Mouse (Mus musculus) midbrain, embryonic 11.5 days (tissue): ENCODE data around the gene Rilpl1. TPM values are rescaled to one million over a fixed set of nuclear protein-coding genes. Genes with fewer than 3 reads are reported as not detected.
"Not testable (repeated sequence)": the region's sequence is repeated elsewhere in the genome, so short reads cannot be mapped to it uniquely, and the experiment has no call there.

ENCODE experiments used
- ATAC-seq: fragments of 200-750 bp; cut with Nextera tagmentation; 2 replicates; pipeline ENCODE4 v1.8.0; 2017; ENCODE audit warnings: moderate TSS enrichment, moderate library complexity; ENCODE audit not compliant: low FRiP score
- DNase-seq: peaks from one replicate; pipeline ENCODE4 v3.0.0; 2015; ENCODE audit warnings: low spot score; ENCODE audit errors: missing footprints
- H3K27ac ChIP-seq: fragments of 300-500 bp; sonication (generic); 2 replicates; pipeline ENCODE4 v1.5.1; 2014; ENCODE audit warnings: low read depth, low read length
- H3K27me3 ChIP-seq: fragments of 300-500 bp; sonication (generic); 2 replicates; pipeline ENCODE4 v1.6.1; 2014; ENCODE audit warnings: mild to moderate bottlenecking, low read length, moderate library complexity, mixed read lengths; ENCODE audit not compliant: control insufficient read depth, insufficient read depth
- H3K36me3 ChIP-seq: fragments of 300-500 bp; sonication (generic); 2 replicates; pipeline ENCODE4 v1.6.1; 2014; ENCODE audit warnings: mild to moderate bottlenecking, low read length, moderate library complexity, mixed read lengths; ENCODE audit not compliant: control insufficient read depth, insufficient read depth
- H3K4me1 ChIP-seq: fragments of 300-500 bp; sonication (generic); 2 replicates; pipeline ENCODE4 v1.6.1; 2014; ENCODE audit warnings: low read length; ENCODE audit not compliant: control insufficient read depth, insufficient read depth
- H3K4me2 ChIP-seq: fragments of 300-500 bp; sonication (generic); 2 replicates; pipeline ENCODE4 v1.6.1; 2014; ENCODE audit warnings: mild to moderate bottlenecking, moderate library complexity
- H3K4me3 ChIP-seq: fragments of 300-500 bp; sonication (generic); 2 replicates; pipeline ENCODE4 v1.5.1; 2014; ENCODE audit warnings: low read depth, low read length
- H3K9ac ChIP-seq: fragments of 300-500 bp; sonication (generic); 2 replicates; pipeline ENCODE4 v1.6.1; 2014; ENCODE audit warnings: low read length
- H3K9me3 ChIP-seq: fragments of 300-500 bp; sonication (generic); 2 replicates; pipeline ENCODE4 v1.6.1; 2016; ENCODE audit warnings: low read length; ENCODE audit not compliant: control insufficient read depth
- WGBS: fragments of 180-500 bp; shearing (Covaris S2); extraction: QIAGEN DNeasy Blood & Tissue Kit; methylation state at CpG from one replicate; pipeline ENCODE4 v1.1.7; 2014; 5-methylcytosine and 5-hydroxymethylcytosine counted together
- polyA plus RNA-seq: library from polyadenylated mRNA; unstranded; fragments of >200 nt; fragmentation: Nextera tagmentation; extraction: Ambion mirVana; gene quantifications from 2 replicates; pipeline ENCODE4 v1.2.1, GENCODE M21; 2014

Rilpl1 gene
- polyA plus RNA-seq, 1 experiment from 2014 or later: 21.7 TPM

DNA sequence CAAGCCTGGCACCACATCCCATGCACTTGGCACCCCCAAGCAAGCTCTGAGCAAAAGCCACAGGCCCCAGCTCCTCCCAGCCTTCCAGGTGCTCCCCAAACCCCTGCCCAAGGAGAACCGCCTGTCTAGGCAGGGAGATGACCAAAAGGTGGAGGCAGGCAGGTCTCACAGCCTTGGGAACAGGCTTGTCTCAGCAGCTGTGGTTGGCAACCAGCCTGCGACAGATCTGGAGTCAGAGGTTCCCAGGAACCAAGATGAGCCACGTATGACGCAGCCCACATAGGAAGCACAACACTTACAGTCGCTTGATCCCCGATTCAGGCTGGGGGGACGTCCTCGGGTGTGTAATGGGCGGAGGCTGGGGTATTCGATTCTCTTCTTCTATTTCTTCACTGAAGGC lies 29.6 kb downstream of the Rilpl1 start:
- Histone ChIP-seq H3K9me3 (no peaks in the 10 kb centered on the region), H3K27me3 (no peaks in the 10 kb centered on the region), H3K4me1 (peaks cover 4% of the 10 kb centered on the region; the same call in 1 of the 2 replicates), H3K27ac (no peak overlapping the region), H3K36me3 (peaks cover 3% of the 10 kb centered on the region), H3K9ac (no peak overlapping the region), H3K4me3 (no peak overlapping the region), H3K4me2 (no peak overlapping the region)
- WGBS: 93% methylated on average over 10 of the region's 10 CpGs
- ATAC-seq (no peak), DNase-seq (no peak)

DNA sequence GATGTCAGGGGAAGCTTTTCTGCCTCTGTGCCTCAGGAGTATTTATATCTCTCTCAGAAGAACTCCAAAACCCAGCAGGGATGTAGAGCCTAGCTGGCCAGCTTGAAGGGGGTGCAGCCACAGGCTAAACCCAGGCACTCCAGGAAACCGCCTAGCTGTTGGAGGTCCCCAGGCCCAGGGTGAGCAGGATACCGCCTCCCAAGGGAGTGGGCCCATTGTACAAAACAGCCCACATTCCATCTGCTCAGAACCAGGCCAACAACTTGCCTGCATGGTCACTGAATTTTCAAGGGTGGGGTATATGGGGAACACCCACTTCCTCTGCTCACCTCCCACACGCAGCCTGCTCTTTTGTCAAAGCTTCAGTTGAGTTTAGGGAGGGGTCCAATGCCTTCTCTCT lies 30.6 kb downstream of the Rilpl1 start:
- Histone ChIP-seq H3K27me3 (no peaks in the 10 kb centered on the region), H3K4me3 (no peak overlapping the region), H3K9ac (no peak overlapping the region), H3K36me3 (peaks cover 3% of the 10 kb centered on the region), H3K9me3 (no peaks in the 10 kb centered on the region), H3K27ac (no peak overlapping the region), H3K4me2 (no peak overlapping the region), H3K4me1 (peaks cover 4% of the 10 kb centered on the region; the same call in 1 of the 2 replicates)
- 91% methylated on average over 3 of the region's 3 CpGs for WGBS
- ATAC-seq: no peak
- peak; percentile 44 for DNase-seq

DNA sequence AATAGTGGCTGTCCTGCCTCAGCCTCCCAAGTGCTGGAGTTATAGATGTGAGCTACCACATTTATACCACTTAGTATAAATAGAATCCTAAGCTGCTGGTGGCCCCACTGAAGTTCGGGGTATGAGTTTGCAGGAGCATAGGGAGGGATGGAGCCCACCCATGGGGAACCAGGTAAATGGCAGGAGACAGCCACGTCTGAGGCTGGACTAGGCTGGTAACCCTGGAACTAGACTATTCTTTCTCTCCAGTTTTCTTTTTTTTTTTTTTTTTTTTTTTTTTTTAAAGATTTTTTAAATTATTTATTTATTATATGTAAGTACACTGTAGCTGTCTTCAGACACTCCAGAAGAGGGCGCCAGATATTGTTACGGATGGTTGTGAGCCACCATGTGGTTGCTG lies 31.2 kb downstream of the Rilpl1 start:
- WGBS: 79% methylated on average over 2 of the region's 4 CpGs
- not testable (repeated sequence) for H3K27ac ChIP-seq, H3K36me3 ChIP-seq, H3K4me1 ChIP-seq, DNase-seq, H3K9ac ChIP-seq, H3K27me3 ChIP-seq, H3K4me2 ChIP-seq, H3K4me3 ChIP-seq, H3K9me3 ChIP-seq, ATAC-seq

DNA sequence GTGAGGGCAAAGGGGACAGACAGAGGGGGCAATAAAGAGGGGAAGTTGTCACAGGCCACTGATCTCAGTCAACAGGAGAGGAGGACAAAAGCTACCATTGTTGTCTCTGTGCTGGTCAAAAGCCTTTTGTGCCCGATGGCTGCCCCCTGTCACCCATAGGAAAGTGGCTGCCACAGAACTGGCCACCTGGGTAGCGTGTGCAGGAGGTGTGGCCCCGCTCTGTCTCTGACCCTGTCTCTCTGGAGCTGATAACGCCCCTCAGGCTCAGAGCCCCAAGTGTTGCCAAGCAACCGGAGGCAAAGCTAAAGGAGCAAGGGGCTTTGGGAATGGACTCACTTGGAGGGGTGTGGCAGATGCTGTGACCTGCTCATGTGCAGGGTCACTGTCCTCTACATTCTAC lies 32.2 kb downstream of the Rilpl1 start:
- Histone ChIP-seq H3K4me3 (no peak overlapping the region), H3K9me3 (no peaks in the 10 kb centered on the region), H3K4me1 (peaks cover 4% of the 10 kb centered on the region; the same call in 1 of the 2 replicates), H3K4me2 (no peak overlapping the region), H3K36me3 (peaks cover 7% of the 10 kb centered on the region), H3K9ac (no peak overlapping the region), H3K27ac (no peak overlapping the region), H3K27me3 (no peaks in the 10 kb centered on the region)
- DNase-seq (no peak), ATAC-seq (no peak)
- WGBS: 21% methylated on average over 5 of the region's 5 CpGs

DNA sequence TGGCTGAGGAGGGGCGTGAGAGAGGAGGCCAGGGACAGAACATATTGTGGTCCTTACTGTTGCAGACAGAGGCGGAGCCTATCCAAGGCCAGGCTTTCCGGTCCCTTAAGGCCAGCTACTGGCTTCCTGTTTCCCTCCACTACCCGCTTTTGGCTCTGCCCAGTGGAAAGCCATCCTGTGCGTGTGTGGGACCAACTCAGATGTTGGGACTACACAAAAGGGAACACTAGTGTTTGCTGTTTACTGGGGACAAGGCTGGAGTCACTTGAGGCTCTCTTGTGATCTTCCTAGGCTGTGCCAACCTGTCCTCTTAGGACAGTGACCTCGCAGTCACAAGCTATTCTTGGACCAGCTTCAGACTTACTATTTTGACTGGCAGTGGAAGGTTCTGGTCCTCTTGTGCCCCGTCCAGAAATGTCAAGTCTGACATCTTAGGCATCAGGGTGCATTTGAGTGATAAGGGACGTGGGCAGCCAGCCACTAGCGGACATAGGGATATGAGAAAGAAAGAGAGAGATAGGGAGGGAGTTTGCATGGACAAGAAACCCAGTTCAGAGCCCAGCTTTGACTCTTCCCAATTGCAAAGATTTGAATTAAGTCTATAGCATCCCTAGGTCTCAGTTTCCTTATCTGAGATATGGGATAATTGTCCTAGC lies 32.8 kb downstream of the Rilpl1 start:
- 80% methylated on average over 9 of the region's 9 CpGs for WGBS
- Histone ChIP-seq H3K27me3 (no peaks in the 10 kb centered on the region), H3K4me3 (no peak overlapping the region), H3K27ac (no peak overlapping the region), H3K9ac (no peak overlapping the region), H3K36me3 (peaks cover 7% of the 10 kb centered on the region), H3K9me3 (no peaks in the 10 kb centered on the region), H3K4me1 (peaks cover 4% of the 10 kb centered on the region; the same call in 1 of the 2 replicates), H3K4me2 (no peak overlapping the region)
- ATAC-seq (no peak), DNase-seq (no peak)

DNA sequence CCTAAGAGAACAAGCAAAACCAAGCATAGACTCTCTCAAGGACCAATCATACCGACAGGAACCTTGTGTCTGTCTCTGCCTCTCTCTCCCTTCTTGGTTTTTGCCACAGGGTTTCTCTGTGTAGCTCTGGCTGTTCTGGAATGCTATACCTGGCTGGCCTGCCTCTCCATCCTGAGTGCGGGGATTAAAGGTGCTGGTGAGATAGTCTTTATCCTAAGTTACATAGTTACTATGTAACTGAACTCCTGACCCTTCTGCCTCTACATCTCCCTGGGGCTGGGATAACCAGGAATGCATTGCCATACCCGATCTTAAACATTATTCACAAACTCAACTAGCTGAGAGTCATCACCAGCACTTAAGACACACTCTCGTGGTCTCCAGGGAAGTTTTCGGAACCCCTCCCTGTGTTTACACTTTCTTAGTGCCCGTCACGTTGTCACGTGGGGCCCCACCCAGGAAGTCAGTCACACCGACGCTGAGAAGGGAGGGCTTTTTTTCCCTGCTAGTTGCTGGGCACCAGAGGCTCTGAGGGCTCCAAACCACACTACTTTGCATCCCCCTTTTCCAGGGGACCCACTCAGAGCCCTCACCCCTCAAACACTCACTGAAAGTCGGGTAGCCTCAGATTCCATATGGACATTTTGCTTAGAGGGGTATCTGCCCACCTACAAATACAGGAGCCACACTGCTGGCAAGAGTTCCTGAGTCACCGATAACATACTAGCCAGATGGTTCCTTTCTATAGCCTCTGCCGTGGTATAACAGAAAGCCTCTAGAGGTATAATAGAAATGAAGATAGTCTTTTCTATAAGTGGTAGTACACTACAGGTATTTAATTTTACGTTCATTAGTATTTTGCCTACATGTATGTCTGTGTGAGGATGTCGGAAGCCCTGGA lies 34.3 kb downstream of the Rilpl1 start:
- no peaks in the 10 kb centered on the region for H3K27me3 ChIP-seq
- WGBS: 81% methylated on average over 15 of the region's 15 CpGs
- ATAC-seq (no peak), DNase-seq (no peak)
- H3K9ac ChIP-seq: no peak overlapping the region
- H3K4me2 ChIP-seq: no peak overlapping the region
- H3K36me3 ChIP-seq: peaks cover 7% of the 10 kb centered on the region
- no peak overlapping the region for H3K4me3 ChIP-seq
- H3K4me1 ChIP-seq: peaks cover 4% of the 10 kb centered on the region; the same call in 1 of the 2 replicates
- H3K9me3 ChIP-seq: no peaks in the 10 kb centered on the region
- H3K27ac ChIP-seq: no peak overlapping the region

DNA sequence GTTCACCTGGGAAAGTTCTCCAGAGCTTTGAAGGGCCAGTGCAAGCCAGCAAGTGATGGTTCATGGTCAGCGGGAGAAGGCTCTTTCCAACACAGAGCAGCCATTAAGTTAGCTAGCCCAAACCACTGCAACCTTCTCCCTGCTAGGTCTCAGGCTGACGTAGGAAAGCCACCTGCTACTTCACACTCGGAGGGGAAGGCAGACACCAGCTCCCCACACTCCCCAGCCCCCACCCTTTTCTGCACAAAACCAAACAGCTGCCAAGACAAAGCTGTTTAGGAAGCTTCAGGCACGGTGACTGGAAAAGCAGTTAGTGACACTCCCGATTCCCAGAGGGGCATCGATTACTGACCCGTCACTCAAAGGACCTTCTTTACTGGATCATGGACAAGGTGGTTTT lies 35.6 kb downstream of the Rilpl1 start:
- ATAC-seq (no peak), DNase-seq (no peak)
- no peak overlapping the region for H3K4me2 ChIP-seq
- no peaks in the 10 kb centered on the region for H3K9me3 ChIP-seq
- no peak overlapping the region for H3K27ac ChIP-seq
- no peak overlapping the region for H3K9ac ChIP-seq
- no peak overlapping the region for H3K4me3 ChIP-seq
- peaks cover 7% of the 10 kb centered on the region for H3K36me3 ChIP-seq
- H3K27me3 ChIP-seq: no peaks in the 10 kb centered on the region
- WGBS: 76% methylated on average over 7 of the region's 7 CpGs
- peaks cover 4% of the 10 kb centered on the region; the same call in 1 of the 2 replicates for H3K4me1 ChIP-seq

DNA sequence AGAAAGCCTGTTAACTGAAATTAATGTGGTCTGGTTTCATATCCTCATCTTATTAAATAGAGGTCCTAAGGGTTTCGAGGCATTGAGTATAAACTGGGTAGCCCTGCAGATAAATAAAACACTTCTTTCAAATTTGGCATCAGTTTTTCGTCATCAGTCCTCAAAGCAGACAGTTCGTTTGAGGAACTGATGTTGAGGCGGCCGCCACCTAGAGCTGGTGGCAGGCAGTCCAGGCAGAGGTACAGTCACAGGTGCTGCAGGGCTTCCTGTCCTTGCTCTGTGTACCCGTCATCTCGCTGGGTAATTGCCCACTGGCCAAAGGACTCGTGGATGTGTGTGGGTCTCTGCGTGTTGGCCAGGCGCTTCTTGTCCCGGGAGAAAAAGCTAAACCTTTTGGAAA lies 37.7 kb downstream of the Rilpl1 start:
- Histone ChIP-seq H3K36me3 (peaks cover 7% of the 10 kb centered on the region), H3K27me3 (no peaks in the 10 kb centered on the region), H3K4me3 (no peak overlapping the region), H3K27ac (no peak overlapping the region), H3K4me1 (no peaks in the 10 kb centered on the region), H3K9me3 (no peaks in the 10 kb centered on the region), H3K4me2 (no peak overlapping the region), H3K9ac (no peak overlapping the region)
- DNase-seq (no peak), ATAC-seq (no peak)
- 85% methylated on average over 11 of the region's 11 CpGs for WGBS

DNA sequence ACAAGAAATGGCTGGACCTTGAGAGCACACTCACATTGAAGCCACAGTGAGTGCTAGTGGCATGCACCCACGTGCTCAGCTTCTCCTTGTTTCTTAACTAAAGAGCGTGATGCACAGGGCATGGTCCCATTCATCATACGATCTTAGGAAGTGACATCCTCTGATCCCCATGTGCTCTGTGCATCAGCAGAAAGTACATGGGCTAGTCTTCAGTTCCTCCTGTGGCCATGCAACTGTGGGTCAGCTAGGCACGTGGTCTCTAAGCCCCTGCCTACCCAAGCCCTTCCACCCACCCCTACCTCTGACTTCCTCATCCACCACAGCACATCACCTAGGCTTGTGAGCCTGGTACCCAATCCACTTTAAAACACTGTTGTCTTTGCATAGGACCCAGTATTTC lies 38.6 kb downstream of the Rilpl1 start:
- DNase-seq (no peak), ATAC-seq (no peak)
- H3K27me3 ChIP-seq: no peaks in the 10 kb centered on the region
- 97% methylated on average over 4 of the region's 4 CpGs for WGBS
- no peak overlapping the region for H3K4me2 ChIP-seq
- no peaks in the 10 kb centered on the region for H3K9me3 ChIP-seq
- H3K36me3 ChIP-seq: peaks cover 7% of the 10 kb centered on the region
- H3K9ac ChIP-seq: no peak overlapping the region
- H3K4me3 ChIP-seq: no peak overlapping the region
- H3K4me1 ChIP-seq: no peaks in the 10 kb centered on the region
- H3K27ac ChIP-seq: no peak overlapping the region
